8 mouse cellular contexts compared by ENCODE assay signal in genomic region chr1:165718543-165719105, GRCm38 (mm10). TPM values are rescaled to one million over a fixed set of nuclear protein-coding genes. Genes with fewer than 3 reads are reported as not detected.
A peak's percentile ranks its signal among the peaks of the same experiment; 100 is the strongest.
DNase-seq lines count a peak whose midpoint lies in the region; ATAC-seq and TF ChIP-seq lines count a peak whose summit lies in the region.

No protein-coding gene starts in this region.

- H3K4me1 ChIP-seq in cortical plate, adult 2 months (ENCODE audit: control insufficient read depth, insufficient read depth, low read length): no peaks in the 10 kb centered on the region
- H3K4me1 ChIP-seq in intestine, embryonic 15.5 days (replicated peaks): peaks cover 7% of the 10 kb centered on the region

- intact Hi-C loops in heart, postnatal 25 days (cut with DNase I): no loop called here

- peak overlapping the region; percentile 2; the same call in 1 of the 2 replicates for H3K9ac ChIP-seq in intestine, embryonic 15.5 days

- TF ChIP-seq CTCF in cortical plate, adult 2 months (IDR thresholded peaks at IDR 0.05; ENCODE audit: extremely low read depth, insufficient read depth, low read length): no peak

- no peak overlapping the region for H3K4me3 ChIP-seq in cortical plate, adult 2 months (ENCODE audit: insufficient read depth, low read length)
- no peak overlapping the region for H3K4me3 ChIP-seq in intestine, embryonic 15.5 days (replicated peaks)

- ATAC-seq in intestine, embryonic 15.5 days: peak; percentile 54
- 0 out of 2 replicates have a peak, but pooled peaks have one; percentile 2 for ATAC-seq in megakaryocyte progenitor cell, adult 5-6 weeks (replicated peaks; ENCODE audit: poor library complexity)
- ATAC-seq in erythroblast, adult 5-6 weeks (replicated peaks; ENCODE audit: low FRiP score, poor library complexity, severe bottlenecking): no peak

- H3K27me3 ChIP-seq in intestine, embryonic 15.5 days (replicated peaks): no peaks in the 10 kb centered on the region

- no peaks in the 10 kb centered on the region for H3K9me3 ChIP-seq in intestine, embryonic 15.5 days

- 39% methylated on average over 15 of the region's 15 CpGs for WGBS in intestine, embryonic 15.5 days

- DNase-seq in heart, adult 18-20 months: peak; percentile 68 to 77
- DNase-seq in heart, postnatal 25 days (ENCODE audit: low spot score): no peak
- DNase-seq in yolk sac, embryonic 10.5 days (ENCODE audit: low spot score): no peak
- DNase-seq in cerebellum, adult 11-12 months: no peak

- H3K36me3 ChIP-seq in intestine, embryonic 15.5 days: no peaks in the 10 kb centered on the region

- peak overlapping the region; percentile 40 for H3K4me2 ChIP-seq in intestine, embryonic 15.5 days (replicated peaks)

- H3K27ac ChIP-seq in cortical plate, adult 2 months (ENCODE audit: insufficient read depth, low read length): 0 out of 2 replicates have a peak overlapping the region, but pooled peaks have one; percentile 69
- peak overlapping the region; percentile 87 for H3K27ac ChIP-seq in intestine, embryonic 15.5 days

- TF ChIP-seq POLR2A in cortical plate, adult 2 months (IDR thresholded peaks at IDR 0.05; ENCODE audit: extremely low read depth, insufficient read depth, low read length): no peak

RNA-seq across cellular contexts. Expression of gene Rcsd1, which starts 9.1 kb away (rescaled TPM):
- total RNA-seq in heart, adult 18-20 months (2021): 10 to 100 TPM; 66.6 to 67.6 TPM
- total RNA-seq in heart, postnatal 25 days (2021): 10 to 100 TPM; 79.6 to 81.5 TPM
- polyA plus RNA-seq in cortical plate, adult 2 months (2012; rRNA removed): 6.0 TPM in 2 replicates
- polyA plus RNA-seq in intestine, embryonic 15.5 days (2015; fragmentation: Nextera tagmentation; extraction: Ambion mirVana): 32.7 and 33.8 TPM in 2 replicates
- 48.8 and 48.9 TPM in 2 replicates for total RNA-seq in megakaryocyte progenitor cell, adult 5-6 weeks (2015)
- total RNA-seq in megakaryocyte progenitor cell, adult 5-6 weeks (2017): 110 and 111 TPM in 2 replicates
- 20.0 and 25.5 TPM in 2 replicates for total RNA-seq in erythroblast, adult 5-6 weeks (2015; ENCODE audit: low replicate concordance)
- 27.2 and 29.6 TPM in 2 replicates for total RNA-seq in erythroblast, adult 5-6 weeks (2017; ENCODE audit: low replicate concordance)

RNA-seq across cellular contexts. Expression of gene Creg1, which starts 44.9 kb away (rescaled TPM):
- total RNA-seq in heart, adult 18-20 months (2021): 10 to 100 TPM; 88.6 to 92.2 TPM
- total RNA-seq in heart, postnatal 25 days (2021): 10 to 100 TPM; 64.4 to 68.6 TPM
- polyA plus RNA-seq in cortical plate, adult 2 months (2012; rRNA removed): 31.8 and 35.0 TPM in 2 replicates
- 101 and 124 TPM in 2 replicates for polyA plus RNA-seq in intestine, embryonic 15.5 days (2015; fragmentation: Nextera tagmentation; extraction: Ambion mirVana)
- 261 and 284 TPM in 2 replicates for total RNA-seq in megakaryocyte progenitor cell, adult 5-6 weeks (2015)
- total RNA-seq in megakaryocyte progenitor cell, adult 5-6 weeks (2017): 96.7 and 120 TPM in 2 replicates
- total RNA-seq in erythroblast, adult 5-6 weeks (2015; ENCODE audit: low replicate concordance): 921 and 924 TPM in 2 replicates
- 849 and 890 TPM in 2 replicates for total RNA-seq in erythroblast, adult 5-6 weeks (2017; ENCODE audit: low replicate concordance)

Comparison
In these comparisons a context has a peak if more than half of its experiments do, and no peak if none do; other contexts are left out.
1. DNase-seq: peak in heart, adult 18-20 months (2 of 2); none in heart, postnatal 25 days (single experiment), yolk sac, embryonic 10.5 days (single experiment) and cerebellum, adult 11-12 months (single experiment).